Mouse (Mus musculus) cortical plate, adult 2 months (tissue): Measurements from ENCODE around the gene Slc35d2.

Experiments
- CTCF ChIP-seq: fragments of 200-500 bp; IDR thresholded peaks from 2 replicates; pipeline ENCODE4 v1.5.1; 2011; ENCODE audit warnings: mild to moderate bottlenecking, control low read depth, low read length; ENCODE audit not compliant: insufficient read depth; ENCODE audit errors: extremely low read depth
- POLR2A ChIP-seq: fragments of 200-500 bp; IDR thresholded peaks from 2 replicates; pipeline ENCODE4 v1.6.1; 2011; ENCODE audit warnings: mild to moderate bottlenecking, low read length, control low read depth; ENCODE audit not compliant: insufficient read depth; ENCODE audit errors: extremely low read depth

DNA sequence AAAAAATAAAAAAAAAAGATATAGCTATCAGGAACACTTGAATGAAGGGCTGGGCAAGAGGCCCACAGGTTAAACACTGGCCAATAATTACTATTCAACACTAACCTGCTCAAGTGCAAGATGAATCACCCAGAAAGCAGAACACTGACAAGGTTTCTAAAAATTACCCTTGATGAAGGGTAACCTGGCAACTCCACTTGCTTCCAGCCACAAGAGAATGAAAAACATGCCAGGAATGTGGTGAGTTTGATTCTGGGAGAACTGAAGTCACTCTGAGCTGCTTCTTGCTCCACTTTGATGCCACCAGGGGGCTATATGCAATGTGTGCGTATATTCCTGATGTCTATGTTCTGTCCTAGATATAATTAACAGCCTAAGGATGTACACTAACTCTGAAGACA lies 26.0 kb upstream of the Slc35d2 start:
- peak; percentile 11; the same call in 1 of the 2 replicates for TF ChIP-seq CTCF
- no peak for TF ChIP-seq POLR2A
